Mouse (Mus musculus): ENCODE data around the gene Ago1. TPM values are rescaled to one million over a fixed set of nuclear protein-coding genes. Genes with fewer than 3 reads are reported as not detected.

Ago1 gene
- 39.8 and 46.8 TPM in 2 replicates for polyA plus RNA-seq (2012; rRNA removed)

DNA sequence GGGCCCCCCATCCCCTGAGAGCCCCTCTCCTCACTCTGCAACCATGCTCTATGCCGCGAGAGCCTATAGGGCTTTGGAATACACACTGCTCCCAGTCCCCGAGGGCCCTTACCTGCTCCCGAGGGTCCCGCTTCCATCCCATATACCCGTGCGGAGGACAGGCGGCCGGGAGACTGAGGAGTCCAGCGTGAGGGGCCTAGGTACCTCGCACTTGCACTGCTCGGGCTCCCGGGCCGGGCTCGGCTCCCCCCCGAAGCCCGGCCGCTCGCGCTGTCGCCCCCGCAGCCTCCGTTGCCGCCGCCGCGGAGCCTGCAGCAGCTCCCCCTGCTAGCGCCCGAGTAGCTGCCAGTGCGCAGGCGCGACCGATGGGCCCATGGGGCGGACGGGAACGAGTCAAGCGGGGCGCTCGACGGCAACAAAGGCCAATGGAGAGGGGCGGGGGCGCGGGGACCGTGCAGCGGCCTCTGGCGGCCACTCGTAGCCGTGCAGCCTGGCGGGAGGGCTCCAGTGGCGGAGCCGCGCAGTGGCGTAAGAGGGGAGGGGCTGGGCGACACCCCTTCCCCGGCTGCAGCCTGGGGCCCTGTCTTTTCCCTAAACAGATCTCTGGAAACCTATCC lies at the start of gene Ago1:
Gene Ago1 (minus strand): TSS at position 299 of the 617 bp plus-strand sequence.

DNA sequence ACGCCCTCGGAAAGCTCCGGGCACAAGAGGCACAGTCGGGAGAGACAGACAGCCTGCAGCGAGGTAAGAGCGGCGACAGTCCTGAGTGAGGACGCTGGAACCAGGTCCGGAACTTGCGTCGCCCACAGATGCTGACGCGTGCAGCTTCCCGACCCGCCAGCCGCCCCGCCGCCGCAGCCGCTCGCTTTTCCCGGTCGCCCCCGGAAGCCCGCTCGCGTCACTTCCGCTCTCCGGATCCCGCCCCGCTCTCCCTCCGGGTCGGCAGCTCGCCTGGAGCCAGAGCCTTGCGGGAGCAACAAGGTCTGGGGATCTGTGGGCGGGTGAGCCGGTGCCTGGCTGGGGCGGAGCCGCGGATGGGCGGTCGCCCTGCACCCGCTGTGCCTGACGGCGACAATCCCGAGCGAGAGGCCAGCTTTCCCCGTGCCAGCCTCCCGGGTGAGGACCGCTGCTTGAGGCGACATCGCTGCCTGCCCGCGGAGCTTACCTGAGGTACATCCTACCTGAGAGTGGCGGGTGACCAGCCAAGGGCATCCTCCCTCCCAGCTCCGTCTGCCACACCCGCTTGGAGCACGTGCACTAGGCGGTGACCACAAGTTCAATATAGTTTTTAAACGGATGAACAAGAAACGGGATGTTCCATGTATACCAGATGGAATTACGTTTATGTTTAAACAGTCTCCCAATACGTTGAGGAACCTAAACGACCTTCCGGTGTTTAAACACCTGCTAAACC lies 38.9 kb downstream of the Ago1 start, which contains the start of gene Ago3:
Gene Ago3 (minus strand): TSS at position 210 of the 733 bp plus-strand sequence.

Other genes with a start within 250 kb of the Ago1 start
- 150 and 154 TPM in 2 replicates for gene Map7d1, start 212.2 kb downstream of the Ago1 start, polyA plus RNA-seq (2012; rRNA removed)
- gene Trappc3, start 206.3 kb downstream of the Ago1 start, polyA plus RNA-seq (2012; rRNA removed): 170 and 181 TPM in 2 replicates
- gene Col8a2, start 181.8 kb downstream of the Ago1 start, polyA plus RNA-seq (2012; rRNA removed): 0.92 and 3.6 TPM in 2 replicates
- gene Adprhl2, start 146.9 kb downstream of the Ago1 start, polyA plus RNA-seq (2012; rRNA removed): 69.2 TPM in 2 replicates
- gene Tekt2, start 142.9 kb downstream of the Ago1 start, polyA plus RNA-seq (2012; rRNA removed): 20.8 and 26.3 TPM in 2 replicates
- gene Ago3, start 39.0 kb downstream of the Ago1 start, polyA plus RNA-seq (2012; rRNA removed): 7.7 and 8.4 TPM in 2 replicates
- gene Ago4, start 64.9 kb upstream of the Ago1 start, polyA plus RNA-seq (2012; rRNA removed): 8.8 and 9.3 TPM in 2 replicates
- 2.4 and 3.2 TPM in 2 replicates for gene Clspn, start 88.4 kb upstream of the Ago1 start, polyA plus RNA-seq (2012; rRNA removed)
- 29.5 and 32.0 TPM in 2 replicates for gene 5730409E04Rik, start 141.2 kb upstream of the Ago1 start, polyA plus RNA-seq (2012; rRNA removed)
- gene Psmb2, start 209.0 kb upstream of the Ago1 start, polyA plus RNA-seq (2012; rRNA removed): 223 and 230 TPM in 2 replicates